Comparison of ENCODE assay signal across 9 mouse cellular contexts in genomic region chr12:72973161-72973560, GRCm38 (mm10). TPM values are rescaled to one million over a fixed set of nuclear protein-coding genes. Genes with fewer than 3 reads are reported as not detected.
DNase-seq lines count a peak whose midpoint lies in the region; ATAC-seq and TF ChIP-seq lines count a peak whose summit lies in the region.
"Had no signal": no experiment of that assay in that cellular context is flagged by ENCODE, and none has a peak within 500 bp of the region (broad histone marks: within the 10 kb centered on the region; RNA-seq: fewer than 3 reads in every experiment).

No protein-coding gene starts in this region.

- no peak overlapping the region for H3K4me2 ChIP-seq in kidney, embryonic 15.5 days
- no peak overlapping the region for H3K4me2 ChIP-seq in midbrain, embryonic 15.5 days

- H3K4me1 ChIP-seq in kidney, adult 2 months (ENCODE audit: control insufficient read depth, insufficient read depth, low read length): no peaks in the 10 kb centered on the region
- H3K4me1 ChIP-seq in kidney, embryonic 15.5 days: peaks cover 9% of the 10 kb centered on the region
- peaks cover 9% of the 10 kb centered on the region for H3K4me1 ChIP-seq in G1E (ENCODE audit: insufficient read depth, low read depth, low read length)
- no peaks in the 10 kb centered on the region for H3K4me1 ChIP-seq in midbrain, embryonic 15.5 days

- no peak overlapping the region for H3K9ac ChIP-seq in kidney, embryonic 15.5 days
- H3K9ac ChIP-seq in midbrain, embryonic 15.5 days: no peak overlapping the region

- H3K4me3 ChIP-seq in kidney, adult 2 months (ENCODE audit: insufficient read depth, low read depth, low read length): no peak overlapping the region
- H3K4me3 ChIP-seq in kidney, embryonic 15.5 days (replicated peaks): no peak overlapping the region
- H3K4me3 ChIP-seq in G1E (ENCODE audit: low read depth, low read length): no peak overlapping the region
- H3K4me3 ChIP-seq in midbrain, embryonic 15.5 days: no peak overlapping the region

- TF ChIP-seq CTCF in kidney, adult 2 months (conservative IDR thresholded peaks at IDR 0.05; ENCODE audit: insufficient read depth, insufficient read length, low read depth, low read length): 0 out of 2 replicates have a peak, but pooled peaks have one; percentile 16
- TF ChIP-seq CTCF in G1E (IDR thresholded peaks at IDR 0.05; ENCODE audit: low read depth, low read length): no peak
- peak; percentile 45; the same call in 1 of the 2 replicates for TF ChIP-seq CTCF in brain, embryonic 14.5 days (IDR thresholded peaks at IDR 0.05; ENCODE audit: borderline replicate concordance, extremely low read depth, insufficient read depth, insufficient read length)

- peak; percentile 56 for DNase-seq in kidney, adult 2 months
- peak; percentile 20 for DNase-seq in G1E (ENCODE audit: low spot score)
- peak; percentile 68 for DNase-seq in brain, embryonic 14.5 days (ENCODE audit: low read depth)
- DNase-seq in gastrocnemius, postnatal 4 days (ENCODE audit: low spot score in 2 of 2): peak; percentile 23 to 42
- peak; percentile 4 to 8 for DNase-seq in left cerebral cortex, adult 8-10 months (ENCODE audit: low spot score in 2 of 2)
- DNase-seq in retina, embryonic 14.5 days (ENCODE audit: low spot score): peak; percentile 94

- no peaks in the 10 kb centered on the region for H3K36me3 ChIP-seq in kidney, adult 2 months (ENCODE audit: control insufficient read depth, insufficient read depth, low read length)
- H3K36me3 ChIP-seq in kidney, embryonic 15.5 days: no peaks in the 10 kb centered on the region
- H3K36me3 ChIP-seq in G1E (replicated peaks): no peaks in the 10 kb centered on the region
- H3K36me3 ChIP-seq in midbrain, embryonic 15.5 days (replicated peaks): no peaks in the 10 kb centered on the region

- ATAC-seq in kidney, embryonic 15.5 days (replicated peaks; ENCODE audit: low FRiP score): no peak
- ATAC-seq in G1E (ENCODE audit: extremely low read depth, insufficient number of reproducible peaks, low FRiP score, poor library complexity, severe bottlenecking): 0 out of 2 replicates have a peak, but pooled peaks have one; percentile 30
- ATAC-seq in midbrain, embryonic 15.5 days (replicated peaks): no peak

- no peak for TF ChIP-seq POLR2A in kidney, adult 2 months (IDR thresholded peaks at IDR 0.05; ENCODE audit: low read depth, low read length)
- no peak for TF ChIP-seq POLR2A in brain, embryonic 14.5 days (IDR thresholded peaks at IDR 0.05; ENCODE audit: borderline replicate concordance, extremely low read depth, insufficient read depth, insufficient read length, poor library complexity, severe bottlenecking)

- no peak overlapping the region for H3K27ac ChIP-seq in kidney, adult 2 months (ENCODE audit: insufficient read depth, low read depth, low read length)
- H3K27ac ChIP-seq in kidney, embryonic 15.5 days: no peak overlapping the region
- no peak overlapping the region for H3K27ac ChIP-seq in midbrain, embryonic 15.5 days
- H3K27ac ChIP-seq: macrophage had no signal

- no peaks in the 10 kb centered on the region for H3K9me3 ChIP-seq in kidney, embryonic 15.5 days (replicated peaks)
- no peaks in the 10 kb centered on the region for H3K9me3 ChIP-seq in G1E (replicated peaks)
- H3K9me3 ChIP-seq in midbrain, embryonic 15.5 days: no peaks in the 10 kb centered on the region

- H3K27me3 ChIP-seq in kidney, adult 2 months (replicated peaks; ENCODE audit: control insufficient read depth, insufficient read depth, low read length): no peaks in the 10 kb centered on the region; the same call in 1 of the 2 replicates
- peaks cover 32% of the 10 kb centered on the region for H3K27me3 ChIP-seq in kidney, embryonic 15.5 days
- peaks cover 9% of the 10 kb centered on the region; the same call in 1 of the 2 replicates for H3K27me3 ChIP-seq in G1E (ENCODE audit: insufficient read depth, low read length)
- H3K27me3 ChIP-seq in midbrain, embryonic 15.5 days (replicated peaks): peaks cover 68% of the 10 kb centered on the region

- 2% methylated on average over 6 of the region's 6 CpGs for WGBS in kidney, adult 2 months
- 0% methylated on average over 6 of the region's 6 CpGs for WGBS in kidney, embryonic 15.5 days
- 6% methylated on average over 6 of the region's 6 CpGs for WGBS in midbrain, embryonic 15.5 days

RNA-seq across cellular contexts. Expression of gene 4930447C04Rik, which starts 32.6 kb away (rescaled TPM):
- polyA plus RNA-seq in kidney, adult 2 months (2012; rRNA removed): not detected in 2 replicates
- polyA plus RNA-seq in kidney, embryonic 15.5 days (2015; fragmentation: Nextera tagmentation; extraction: Ambion mirVana): 1.6 and 2.0 TPM in 2 replicates
- not detected in 2 replicates for total RNA-seq in G1E (2014; fragmentation: Nextera tagmentation)
- 0.29 and 0.66 TPM in 2 replicates for total RNA-seq in G1E (2017)
- not detected in 2 replicates for polyA plus RNA-seq in G1E (2012)
- polyA plus RNA-seq in brain, embryonic 14.5 days (2012; rRNA removed): 6.3 and 6.7 TPM in 2 replicates
- total RNA-seq in gastrocnemius, postnatal 4 days (2021): 1 to 10 TPM; 2.9 to 3.9 TPM
- 10 to 100 TPM in 2 of 4 experiments, 1 to 10 TPM in 2; 8.8 to 11.3 (median 9.8) TPM for total RNA-seq in left cerebral cortex, adult 8-10 months (2022)
- 4.0 and 4.8 TPM in 2 replicates for polyA plus RNA-seq in midbrain, embryonic 15.5 days (2015; fragmentation: Nextera tagmentation; extraction: Ambion mirVana)
- polyA plus RNA-seq: macrophage had no signal

RNA-seq across cellular contexts. Expression of gene Six6, which starts 33.5 kb away (rescaled TPM):
- polyA plus RNA-seq in kidney, adult 2 months (2012; rRNA removed): not detected in 2 replicates
- polyA plus RNA-seq in kidney, embryonic 15.5 days (2015; fragmentation: Nextera tagmentation; extraction: Ambion mirVana): not detected in 2 replicates
- total RNA-seq in G1E (2014; fragmentation: Nextera tagmentation) (not detected in 2 replicates), G1E (2017) (0.06 and 0.16 TPM in 2 replicates)
- not detected in 2 replicates for polyA plus RNA-seq in G1E (2012)
- 0.74 and 0.98 TPM in 2 replicates for polyA plus RNA-seq in brain, embryonic 14.5 days (2012; rRNA removed)
- total RNA-seq in gastrocnemius, postnatal 4 days (2021): not detected
- total RNA-seq in left cerebral cortex, adult 8-10 months (2022): not detected
- polyA plus RNA-seq in midbrain, embryonic 15.5 days (2015; fragmentation: Nextera tagmentation; extraction: Ambion mirVana): 0.61 and 1.5 TPM in 2 replicates
- polyA plus RNA-seq: macrophage had no signal

Comparison
In these comparisons a context has a peak if more than half of its experiments do, and no peak if none do; other contexts are left out.
1. DNase-seq: peak in every context shown above with its lines; median percentile 94 in retina, embryonic 14.5 days; 68 in brain, embryonic 14.5 days; 56 in kidney, adult 2 months; 32 in gastrocnemius, postnatal 4 days; 20 in G1E; 6 in left cerebral cortex, adult 8-10 months.